Mouse (Mus musculus) neural tube, embryonic 12.5 days (tissue): ENCODE measurements at regions not wholly inside any gene's neighbourhood (a gene's known extent, or its start where the extent isn't known, plus 50 kb on each side); places are given as distances from the start of the nearest gene placed in this dataset.
"Not testable (repeated sequence)": the region's sequence is repeated elsewhere in the genome, so short reads cannot be mapped to it uniquely, and the experiment has no call there.

Experiments
- ATAC-seq: fragments of 200-750 bp; cut with Nextera tagmentation; 2 replicates; pipeline ENCODE4 v1.8.0; 2017; ENCODE audit warnings: low read depth, mild to moderate bottlenecking, moderate TSS enrichment, moderate library complexity; ENCODE audit not compliant: low FRiP score
- H3K27ac ChIP-seq: fragments of 300-500 bp; sonication (generic); 2 replicates; pipeline ENCODE4 v1.5.1; 2016
- H3K27me3 ChIP-seq: fragments of 300-500 bp; sonication (generic); replicated peaks from 2 replicates; pipeline ENCODE4 v1.6.1; 2016; ENCODE audit warnings: mild to moderate bottlenecking
- H3K36me3 ChIP-seq: fragments of 300-500 bp; sonication (generic); 2 replicates; pipeline ENCODE4 v1.6.1; 2016; ENCODE audit warnings: mild to moderate bottlenecking
- H3K4me1 ChIP-seq: fragments of 300-500 bp; sonication (generic); 2 replicates; pipeline ENCODE4 v1.6.1; 2016
- H3K4me2 ChIP-seq: fragments of 300-500 bp; sonication (generic); replicated peaks from 2 replicates; pipeline ENCODE4 v1.6.1; 2016; ENCODE audit warnings: mild to moderate bottlenecking
- H3K4me3 ChIP-seq: fragments of 300-500 bp; sonication (generic); 2 replicates; pipeline ENCODE4 v1.5.1; 2016
- H3K9ac ChIP-seq: fragments of 300-500 bp; sonication (generic); 2 replicates; pipeline ENCODE4 v1.6.1; 2016; ENCODE audit warnings: mild to moderate bottlenecking
- H3K9me3 ChIP-seq: fragments of 300-500 bp; sonication (generic); 2 replicates; pipeline ENCODE4 v1.6.1; 2016; ENCODE audit warnings: mild to moderate bottlenecking
- WGBS: fragments of 180-500 bp; shearing (Covaris S2); methylation state at CpG from one replicate; pipeline ENCODE4 v1.1.7; 2016; 5-methylcytosine and 5-hydroxymethylcytosine counted together

DNA sequence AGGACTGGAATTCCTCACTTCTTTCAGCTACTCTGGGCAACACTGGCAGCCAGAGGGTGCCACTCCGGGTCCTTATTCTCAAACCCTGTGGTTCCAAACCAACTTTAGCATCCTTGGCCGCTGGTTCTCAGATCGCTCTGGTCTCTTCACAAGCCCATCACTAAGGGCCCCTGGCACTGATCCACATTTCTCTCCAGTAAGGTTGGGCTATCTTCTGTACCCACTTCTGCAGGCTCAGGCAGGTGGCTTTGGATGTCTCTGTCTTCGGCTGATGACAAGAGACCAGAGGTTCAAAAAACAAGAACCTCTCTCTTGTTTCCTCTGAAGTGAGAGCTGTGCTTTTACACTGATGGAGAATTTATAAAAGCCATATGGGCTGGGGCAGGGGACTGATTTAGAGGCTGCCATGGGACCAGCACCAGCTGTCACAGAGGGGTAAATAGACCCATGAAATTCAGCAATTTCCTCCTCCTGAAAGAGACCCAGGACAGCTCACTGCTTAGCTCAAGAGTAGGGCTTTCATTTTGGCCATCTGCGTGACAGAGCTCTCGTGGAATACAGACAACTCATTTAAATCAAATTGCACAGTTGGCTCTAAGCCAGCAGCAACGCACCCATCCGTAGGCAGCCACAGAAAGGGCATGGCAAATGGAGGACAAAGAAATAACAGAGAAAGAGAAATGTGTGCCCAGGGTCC, 54.3 kb upstream of the Dynlt1c start:
- not testable (repeated sequence) for H3K9me3 ChIP-seq, H3K27me3 ChIP-seq, H3K4me3 ChIP-seq, H3K4me1 ChIP-seq, H3K27ac ChIP-seq, H3K9ac ChIP-seq, H3K36me3 ChIP-seq, H3K4me2 ChIP-seq
- ATAC-seq, result peak; percentile 93
- WGBS, result no CpG with 5 or more reads among the region's 8 CpGs

DNA sequence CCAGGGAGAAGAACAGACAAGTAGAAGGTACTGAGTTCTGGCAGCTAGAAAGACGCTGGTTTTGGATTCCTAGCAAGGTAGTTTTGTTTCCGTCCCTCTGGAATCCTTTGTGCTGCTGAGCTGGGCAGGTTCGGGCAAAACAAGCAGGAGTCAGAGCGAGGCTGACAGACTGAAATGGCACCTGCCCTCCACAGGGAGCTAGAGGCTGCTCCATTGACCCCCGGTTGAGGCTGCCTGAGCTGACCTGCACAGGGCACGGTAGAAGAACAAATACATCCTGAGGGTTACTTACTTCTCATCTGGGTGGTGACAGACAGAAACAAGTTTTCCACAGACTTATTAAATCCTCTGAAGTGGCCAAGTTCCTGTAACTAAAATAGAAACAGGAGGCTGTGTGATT, 53.5 kb upstream of the Dynlt1c start:
- H3K4me1 ChIP-seq, H3K9ac ChIP-seq, H3K27me3 ChIP-seq, H3K4me3 ChIP-seq, H3K4me2 ChIP-seq, H3K9me3 ChIP-seq, H3K36me3 ChIP-seq, H3K27ac ChIP-seq: not testable (repeated sequence)
- ATAC-seq, result peak; percentile 59
- WGBS, result no CpG with 5 or more reads among the region's 6 CpGs
